Mouse (Mus musculus) CD8-positive naive resting alpha-beta T cell, adult 2 months (primary cell): ENCODE measurements around the gene Pon1.
"Not testable (repeated sequence)": the region's sequence is repeated elsewhere in the genome, so short reads cannot be mapped to it uniquely, and the experiment has no call there.

Experiments
- DNase-seq, 2 experiments: peaks; one replicate each; pipeline ENCODE4 v3.0.0; 2022; ENCODE audit warnings: low read depth in 2 of 2, low spot score in 2 of 2

Pon1 gene

DNA sequence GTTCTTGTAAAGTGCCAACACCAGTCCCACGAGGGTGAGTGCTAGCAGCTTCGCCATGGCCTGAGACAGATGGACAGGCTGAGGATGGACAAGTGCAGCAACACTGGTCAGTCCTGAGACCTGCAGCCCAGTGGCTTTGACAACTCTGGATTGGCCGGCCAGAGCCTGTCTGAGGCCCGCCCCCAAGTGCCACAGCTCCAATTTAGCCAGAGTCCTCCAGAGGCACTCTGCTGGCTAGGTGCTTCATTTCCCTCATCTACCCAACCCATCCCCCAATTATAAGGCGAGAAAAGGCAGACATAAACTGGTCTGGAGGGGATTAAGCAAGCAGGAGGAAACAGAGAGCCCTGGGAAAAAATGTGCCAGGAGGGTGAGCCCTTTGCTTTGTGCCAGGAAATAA lies at the start of gene Pon1:
Gene Pon1 (minus strand): TSS at position 254 of the 400 bp plus-strand sequence.
- no peak for DNase-seq

DNA sequence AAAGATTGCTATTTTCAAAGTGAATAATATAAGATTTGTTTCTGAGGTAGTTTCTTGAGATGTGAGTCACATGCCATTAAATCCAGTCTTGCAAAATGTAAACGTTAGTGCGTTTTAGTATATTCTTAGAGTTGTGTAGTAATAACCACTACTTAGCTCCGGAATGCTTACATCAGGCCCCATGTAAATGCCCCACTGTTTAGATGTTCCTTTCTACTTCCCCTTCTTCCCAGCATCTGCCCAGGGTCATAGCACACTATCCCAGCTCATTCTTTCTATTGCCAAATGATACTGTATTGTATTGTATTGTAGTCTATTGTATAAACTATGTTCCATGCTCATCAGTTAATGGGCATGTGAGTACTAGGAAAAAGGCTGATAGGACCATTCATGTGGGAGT lies 45.1 kb upstream of the Pon1 start:
- DNase-seq: no peak

DNA sequence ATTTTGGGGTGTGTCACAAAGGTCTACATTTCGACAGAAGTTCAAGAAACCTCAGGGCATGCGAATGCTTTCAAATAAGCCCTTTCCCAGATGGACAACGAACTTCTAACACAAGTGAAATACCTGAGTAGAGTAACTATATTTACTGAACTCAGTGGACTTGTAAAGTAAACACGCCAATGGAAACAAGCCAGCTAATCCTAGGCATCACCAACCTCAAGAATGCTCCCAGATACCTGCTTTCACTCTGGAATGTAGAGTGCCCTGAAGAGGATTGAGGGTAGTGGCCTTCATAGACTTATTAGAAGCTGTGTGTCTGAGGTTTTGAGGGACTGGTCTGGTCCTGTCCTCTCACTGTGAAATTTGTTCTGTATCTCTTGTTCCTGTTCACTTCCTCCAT lies 43.8 kb upstream of the Pon1 start:
- DNase-seq: no peak

DNA sequence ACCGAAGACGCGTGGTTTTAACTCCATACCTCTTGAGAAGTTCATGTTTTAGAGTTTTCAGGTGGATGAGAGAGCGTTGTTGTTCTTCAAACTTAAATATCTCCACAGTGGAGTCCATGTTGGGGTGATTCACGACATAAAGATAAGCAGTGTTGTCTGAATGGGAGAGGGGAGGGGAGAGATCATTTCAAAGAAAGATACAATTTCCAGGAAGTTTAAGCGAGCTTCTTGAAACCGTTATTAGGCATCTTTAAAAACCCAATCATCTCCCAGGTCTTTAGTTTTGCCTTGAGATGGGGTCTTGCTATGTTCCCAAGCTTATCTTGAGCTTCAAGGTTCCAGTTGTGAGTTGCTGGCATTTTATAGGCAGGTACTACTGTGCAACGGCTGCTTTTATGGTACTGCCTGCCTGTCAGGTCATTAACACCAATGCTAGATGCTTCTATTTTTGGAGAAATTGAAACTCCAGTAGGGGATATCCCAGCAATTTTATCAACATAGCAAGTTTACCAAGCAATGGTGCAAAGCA lies 43.2 kb upstream of the Pon1 start:
- DNase-seq: no peak

- no peak for DNase-seq
These were observed 40.8 kb upstream of the Pon1 start for GRCm38 (mm10) chr6:5234563-5234962.

GRCm38 (mm10) chr6:5233812-5234211 lies 40.1 kb upstream of the Pon1 start:
- no peak for DNase-seq

- no peak for DNase-seq
These were observed 38.3 kb upstream of the Pon1 start for GRCm38 (mm10) chr6:5232022-5232421.

- DNase-seq: no peak
These were observed 36.5 kb upstream of the Pon1 start for GRCm38 (mm10) chr6:5230261-5230660.

GRCm38 (mm10) chr6:5223551-5223950 lies 29.8 kb upstream of the Pon1 start:
- not testable (repeated sequence) for DNase-seq

DNA sequence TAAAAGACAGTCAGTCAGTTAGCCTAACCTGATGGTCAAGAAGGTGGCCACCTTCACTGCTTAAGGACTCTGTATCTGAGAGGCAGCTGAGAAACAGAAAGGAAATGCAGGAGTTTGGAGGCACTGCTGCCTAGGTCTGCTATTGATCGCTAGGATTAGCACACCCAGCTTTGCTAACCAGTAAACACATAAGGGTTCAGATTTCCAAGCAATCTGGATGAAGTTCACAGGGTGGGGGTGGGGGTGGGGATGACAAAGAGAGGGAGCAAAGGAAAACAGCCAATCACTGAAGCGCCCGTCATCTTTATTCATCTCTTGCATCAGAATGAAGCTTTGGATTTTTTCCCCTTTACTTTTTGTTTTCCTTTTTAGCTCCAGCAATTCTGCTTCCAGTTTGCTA lies 28.3 kb upstream of the Pon1 start:
- no peak for DNase-seq

- DNase-seq: no peak
These were observed 24.4 kb upstream of the Pon1 start for GRCm38 (mm10) chr6:5218190-5218589.

GRCm38 (mm10) chr6:5207817-5208216 lies 14.1 kb upstream of the Pon1 start:
- no peak for DNase-seq

DNA sequence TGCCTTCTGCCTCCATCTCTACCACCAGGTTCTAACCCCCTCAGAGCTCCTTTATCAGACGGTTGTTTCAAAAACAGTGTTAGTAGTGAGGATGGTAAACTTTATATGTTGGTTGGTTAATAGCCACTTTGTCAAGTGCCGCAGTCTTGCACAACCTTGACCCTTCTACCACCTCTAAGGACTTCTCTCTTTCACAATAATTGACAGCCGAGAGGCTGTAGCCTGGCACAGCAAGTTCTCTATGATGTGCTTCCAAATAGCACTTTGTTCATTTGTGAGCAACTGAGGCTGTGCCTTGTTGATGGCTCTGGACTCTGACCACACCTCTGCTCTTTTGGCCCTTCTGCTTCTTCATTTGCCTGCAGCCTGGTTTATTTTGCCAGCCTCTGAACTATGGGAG lies 6.2 kb upstream of the Pon1 start:
- DNase-seq: no peak

- no peak for DNase-seq
These were observed 5.7 kb upstream of the Pon1 start for GRCm38 (mm10) chr6:5199376-5199905.

DNA sequence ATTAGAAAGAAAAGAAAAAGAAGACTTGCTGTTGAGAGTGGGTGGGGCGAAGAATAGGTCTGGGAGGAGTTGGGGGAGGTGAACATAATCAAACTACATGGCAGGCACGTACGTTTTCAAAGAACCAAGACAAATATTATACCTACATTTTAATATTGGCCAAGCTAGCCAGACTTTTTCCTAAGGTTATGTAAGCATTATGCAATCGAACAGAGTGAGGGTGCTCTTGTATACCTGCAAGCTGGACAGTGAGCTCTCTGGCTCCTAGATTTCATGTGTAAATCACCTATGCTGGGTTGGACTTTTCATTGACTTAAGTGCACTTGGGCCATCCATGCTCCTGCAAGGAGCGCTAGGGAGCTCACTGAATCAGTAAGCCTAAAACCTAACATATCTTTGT lies 4.8 kb upstream of the Pon1 start:
- no peak for DNase-seq

DNA sequence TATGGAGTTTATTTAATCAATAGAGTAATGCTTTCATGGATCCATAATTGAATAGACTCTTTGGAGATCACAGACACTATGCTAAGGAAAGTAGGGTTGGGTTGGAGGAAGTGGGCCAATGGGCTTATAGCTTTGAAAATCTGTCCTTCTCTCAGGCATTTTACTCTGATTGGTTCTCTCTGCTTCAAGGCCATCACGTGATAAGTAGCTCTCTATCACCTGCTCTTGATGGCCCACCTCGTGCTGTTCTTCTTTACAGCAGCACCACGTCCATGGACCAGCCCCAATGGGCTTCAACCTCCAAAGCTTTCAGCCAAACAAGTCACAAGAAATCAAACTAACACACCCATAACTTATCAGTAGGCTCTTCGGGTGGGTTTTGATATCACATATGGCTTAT lies 3.0 kb downstream of the Pon1 start:
- DNase-seq: no peak

GRCm38 (mm10) chr6:5189507-5189906 lies 4.2 kb downstream of the Pon1 start:
- DNase-seq: no peak

GRCm38 (mm10) chr6:5188938-5189337 lies 4.8 kb downstream of the Pon1 start:
- no peak for DNase-seq

DNA sequence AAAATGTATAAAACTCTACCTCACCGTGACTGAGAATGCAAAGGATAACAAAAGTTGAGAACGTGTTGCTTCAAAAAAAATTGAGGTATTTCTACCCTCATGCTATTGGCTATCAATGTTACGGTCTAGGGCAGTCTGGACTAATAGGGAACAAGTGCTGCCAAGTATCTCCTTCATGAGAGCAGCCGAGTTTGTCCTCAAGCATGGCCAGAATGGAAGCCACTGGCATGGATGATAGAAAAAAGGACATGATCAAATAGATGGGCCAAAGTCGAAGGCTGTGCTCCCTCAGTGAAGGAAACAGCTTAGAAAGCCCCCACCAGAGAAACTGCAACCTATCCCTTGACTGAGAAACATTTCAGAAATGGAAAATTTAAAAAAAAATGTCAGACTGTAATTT lies 5.7 kb downstream of the Pon1 start:
- no peak for DNase-seq

DNA sequence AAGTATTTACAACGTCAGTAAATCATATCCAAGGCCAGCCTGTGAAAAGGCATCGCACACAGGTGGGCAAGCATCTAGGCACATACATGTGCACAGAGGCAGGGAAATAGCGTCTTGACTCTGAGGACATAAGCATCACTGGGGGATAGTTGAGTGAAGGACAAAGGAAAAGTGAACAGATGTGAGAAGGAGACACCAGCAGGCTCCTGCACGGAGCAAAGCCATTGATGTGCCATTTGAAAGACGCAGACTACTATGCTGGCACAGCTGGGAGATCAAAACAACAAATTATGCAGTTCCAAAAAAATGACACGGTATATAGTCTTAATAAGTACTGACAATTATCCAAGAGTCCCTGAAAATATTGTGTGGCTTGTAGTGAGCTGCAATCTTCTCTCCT lies 6.2 kb downstream of the Pon1 start:
- DNase-seq: no peak

- no peak for DNase-seq
These were observed 7.4 kb downstream of the Pon1 start for GRCm38 (mm10) chr6:5186229-5186950.

DNA sequence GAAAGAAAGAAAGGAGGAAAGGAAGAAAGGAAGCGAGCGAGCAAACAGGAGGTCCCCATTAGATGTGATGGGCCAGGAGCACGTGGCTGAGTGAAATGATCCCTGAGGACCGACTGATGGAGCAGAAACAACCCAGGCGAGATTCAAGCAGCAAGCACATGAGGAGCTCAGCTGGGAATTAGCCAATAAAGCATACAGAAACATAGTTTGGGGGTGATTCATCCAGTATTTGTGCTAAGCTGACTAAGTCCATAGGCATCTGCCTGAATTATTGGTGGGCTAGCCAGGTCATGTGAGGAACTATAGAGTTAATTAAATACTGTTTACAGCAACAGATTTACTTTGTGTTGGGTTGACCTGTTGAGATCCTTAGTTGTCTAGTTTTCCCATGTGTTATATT lies 13.1 kb downstream of the Pon1 start:
- no peak for DNase-seq

GRCm38 (mm10) chr6:5179189-5179588 lies 14.6 kb downstream of the Pon1 start:
- no peak for DNase-seq
